Mouse (Mus musculus) ES-Bruce4 (cell line): ENCODE data around the gene Csf2rb. TPM values are rescaled to one million over a fixed set of nuclear protein-coding genes. Genes with fewer than 3 reads are reported as not detected.
"Not testable (repeated sequence)": the region's sequence is repeated elsewhere in the genome, so short reads cannot be mapped to it uniquely, and the experiment has no call there.

Source experiments
- H3K27ac ChIP-seq: 2 replicates; pipeline ENCODE4 v1.5.1; 2012; ENCODE audit warnings: low read length, inconsistent platforms; ENCODE audit not compliant: insufficient read depth
- H3K27me3 ChIP-seq: 2 replicates; pipeline ENCODE4 v1.6.1; 2012; ENCODE audit warnings: mild to moderate bottlenecking, low read length, inconsistent platforms; ENCODE audit not compliant: control insufficient read depth, poor library complexity, insufficient read depth, severe bottlenecking
- H3K36me3 ChIP-seq: 2 replicates; pipeline ENCODE4 v1.6.1; 2012; ENCODE audit warnings: inconsistent platforms, mild to moderate bottlenecking, low read length, moderate library complexity; ENCODE audit not compliant: control insufficient read depth, poor library complexity, insufficient read depth, severe bottlenecking
- H3K4me1 ChIP-seq: one replicate; pipeline ENCODE4 v1.8.1; 2011; ENCODE audit warnings: low read length; ENCODE audit not compliant: control insufficient read depth, insufficient read depth
- H3K4me3 ChIP-seq: 2 replicates; pipeline ENCODE4 v1.5.1; 2011; ENCODE audit warnings: low read depth, mild to moderate bottlenecking, low read length
- H3K9ac ChIP-seq: 2 replicates; pipeline ENCODE4 v1.6.1; 2012; ENCODE audit warnings: low read depth, mild to moderate bottlenecking, inconsistent platforms; ENCODE audit not compliant: poor library complexity, severe bottlenecking
- H3K9me3 ChIP-seq: replicated peaks from 2 replicates; pipeline ENCODE4 v1.6.1; 2012; ENCODE audit warnings: mild to moderate bottlenecking, low read length, inconsistent platforms; ENCODE audit not compliant: control insufficient read depth, poor library complexity, insufficient read depth, severe bottlenecking
- CTCF ChIP-seq: IDR thresholded peaks from one replicate; pipeline ENCODE4 v1.8.1; 2011; ENCODE audit warnings: low read depth, low read length
- EP300 ChIP-seq: IDR thresholded peaks from 2 replicates; pipeline ENCODE4 v1.6.1; 2011; ENCODE audit warnings: low read depth, low read length; ENCODE audit not compliant: insufficient read depth
- POLR2A ChIP-seq: IDR thresholded peaks from one replicate; pipeline ENCODE4 v1.8.1; 2011; ENCODE audit warnings: low read length; ENCODE audit not compliant: insufficient read depth
- polyA plus RNA-seq: library from polyadenylated mRNA; stranded (reverse); fragments of >200 nt; gene quantifications from 2 replicates; pipeline ENCODE4 v1.2.4, GENCODE M21; 2011; ENCODE audit warnings: low read depth; ENCODE audit not compliant: missing spikeins, insufficient read depth, insufficient read length

Gene Csf2rb
- polyA plus RNA-seq = 0.58 and 1.1 TPM in 2 replicates

GRCm38 (mm10) chr15:78325671-78326339 is at the start of gene Csf2rb:
Gene Csf2rb (plus strand): TSS chr15:78325752.
- no peak within 1 kb of the TSS for H3K4me3 ChIP-seq
- H3K27ac ChIP-seq = no peak within 1 kb of the TSS
- H3K9me3 ChIP-seq = no peaks in the 10 kb centered on the region
- no peak within 1 kb of the TSS for H3K9ac ChIP-seq
- no peak for TF ChIP-seq CTCF
- TF ChIP-seq POLR2A = no peak
- TF ChIP-seq EP300 = no peak
- no peaks in the 10 kb centered on the region for H3K36me3 ChIP-seq
- H3K27me3 ChIP-seq = no peaks in the 10 kb centered on the region
- no peaks in the 10 kb centered on the region for H3K4me1 ChIP-seq

GRCm38 (mm10) chr15:78278308-78278707 is 47.2 kb upstream of the Csf2rb start:
- Histone ChIP-seq H3K27ac (no peak overlapping the region), H3K9ac (no peak overlapping the region)

GRCm38 (mm10) chr15:78287941-78288340 is 37.6 kb upstream of the Csf2rb start:
- Histone ChIP-seq H3K9ac (no peak overlapping the region), H3K36me3 (no peaks in the 10 kb centered on the region)
- TF ChIP-seq EP300 (no peak), CTCF (no peak), POLR2A (no peak)

More at GRCm38 (mm10) chr15:78278308-78278707, 47.2 kb upstream of the Csf2rb start:
- no peak overlapping the region for H3K4me3 ChIP-seq
- H3K27me3 ChIP-seq = no peaks in the 10 kb centered on the region
- no peaks in the 10 kb centered on the region for H3K4me1 ChIP-seq
- no peaks in the 10 kb centered on the region for H3K36me3 ChIP-seq
- TF ChIP-seq POLR2A = no peak
- no peak for TF ChIP-seq CTCF
- no peak for TF ChIP-seq EP300
- H3K9me3 ChIP-seq = no peaks in the 10 kb centered on the region

GRCm38 (mm10) chr15:78289775-78290174 is 35.8 kb upstream of the Csf2rb start:
- H3K4me3 ChIP-seq, H3K9ac ChIP-seq, H3K9me3 ChIP-seq, H3K27me3 ChIP-seq, H3K36me3 ChIP-seq, H3K27ac ChIP-seq, H3K4me1 ChIP-seq: not testable (repeated sequence)

More at GRCm38 (mm10) chr15:78287941-78288340, 37.6 kb upstream of the Csf2rb start:
- Histone ChIP-seq H3K27ac (no peak overlapping the region), H3K4me3 (no peak overlapping the region), H3K27me3 (no peaks in the 10 kb centered on the region), H3K9me3 (no peaks in the 10 kb centered on the region), H3K4me1 (no peaks in the 10 kb centered on the region)

- H3K36me3 ChIP-seq, H3K4me3 ChIP-seq, H3K9me3 ChIP-seq, H3K27me3 ChIP-seq, H3K4me1 ChIP-seq, H3K27ac ChIP-seq, H3K9ac ChIP-seq: not testable (repeated sequence)
These were observed 32.3 kb upstream of the Csf2rb start for GRCm38 (mm10) chr15:78293228-78293627.

GRCm38 (mm10) chr15:78293716-78294115 is 31.8 kb upstream of the Csf2rb start:
- no peak overlapping the region for H3K27ac ChIP-seq

More at GRCm38 (mm10) chr15:78293716-78294115, 31.8 kb upstream of the Csf2rb start:
- no peaks in the 10 kb centered on the region for H3K36me3 ChIP-seq
- H3K9me3 ChIP-seq = no peaks in the 10 kb centered on the region
- H3K27me3 ChIP-seq = no peaks in the 10 kb centered on the region
- H3K4me3 ChIP-seq = no peak overlapping the region
- H3K4me1 ChIP-seq = no peaks in the 10 kb centered on the region
- no peak for TF ChIP-seq EP300
- TF ChIP-seq CTCF = no peak
- no peak for TF ChIP-seq POLR2A
- no peak overlapping the region for H3K9ac ChIP-seq
